Comparison of ENCODE assay signal across 8 mouse cellular contexts in genomic region chr12:33314924-33315643, GRCm38 (mm10).
DNase-seq lines count a peak whose midpoint lies in the region; ATAC-seq and TF ChIP-seq lines count a peak whose summit lies in the region.

No protein-coding gene starts in this region.

- TF ChIP-seq CTCF in layer of hippocampus, adult 2 months (conservative IDR thresholded peaks at IDR 0.05), result no peak
- TF ChIP-seq CTCF in heart, postnatal 0 days (IDR thresholded peaks at IDR 0.05; ENCODE audit: low read depth), result no peak

- no peak for DNase-seq in layer of hippocampus, adult 2 months (ENCODE audit: low spot score in 2 of 2)
- DNase-seq in layer of hippocampus, postnatal 36 days, result no peak
- no peak for DNase-seq in heart, postnatal 0 days (ENCODE audit: low spot score)
- DNase-seq in lung, adult 18-20 months, result peak; percentile 74 to 82
- DNase-seq in spleen, postnatal 4 days (ENCODE audit: low spot score in 2 of 2), result peak; percentile 73 to 87
- DNase-seq in cerebellum, postnatal 4 days (ENCODE audit: low spot score in 2 of 2), result no peak
- no peak for DNase-seq in left cerebral cortex, postnatal 25 days (ENCODE audit: low spot score in 2 of 2)
- no peak for DNase-seq in urinary bladder, postnatal 36 days (ENCODE audit: low spot score in 2 of 2)

- H3K9me3 ChIP-seq in heart, postnatal 0 days (replicated peaks; ENCODE audit: control insufficient read depth, low read length), result no peaks in the 10 kb centered on the region

- ATAC-seq in heart, postnatal 0 days (ENCODE audit: insufficient read depth, low read depth), result no peak

- H3K36me3 ChIP-seq in heart, postnatal 0 days (replicated peaks; ENCODE audit: control insufficient read depth, insufficient read depth, low read length), result no peaks in the 10 kb centered on the region

- H3K27me3 ChIP-seq in heart, postnatal 0 days (ENCODE audit: control insufficient read depth, insufficient read depth, low read length), result no peaks in the 10 kb centered on the region

- H3K4me1 ChIP-seq in heart, postnatal 0 days (ENCODE audit: control insufficient read depth, insufficient read depth), result peaks cover 29% of the 10 kb centered on the region

- 65% methylated on average over 16 of the region's 16 CpGs for WGBS in heart, postnatal 0 days

- H3K4me2 ChIP-seq in heart, postnatal 0 days (ENCODE audit: low read depth, low read length), result peak overlapping the region; percentile 55

- no peak overlapping the region; the same call in 1 of the 2 replicates for H3K9ac ChIP-seq in heart, postnatal 0 days (replicated peaks; ENCODE audit: low read depth, low read length)

- H3K27ac ChIP-seq in layer of hippocampus, adult 2 months, result 0 out of 2 replicates have a peak overlapping the region, but pooled peaks have one; percentile 58
- H3K27ac ChIP-seq in heart, postnatal 0 days (ENCODE audit: low read depth), result peak overlapping the region; percentile 47; the same call in 1 of the 2 replicates

- intact Hi-C loops in left cerebral cortex, postnatal 25 days (cut with DNase I), result no loop called here

- no peak for TF ChIP-seq EP300 in heart, postnatal 0 days (IDR thresholded peaks at IDR 0.05; ENCODE audit: low read depth)

- no peak overlapping the region for H3K4me3 ChIP-seq in layer of hippocampus, adult 2 months
- peak overlapping the region; percentile 33; the same call in 1 of the 2 replicates for H3K4me3 ChIP-seq in heart, postnatal 0 days (ENCODE audit: low read depth, low read length)

Comparison
In these comparisons a context has a peak if more than half of its experiments do, and no peak if none do; other contexts are left out.
1. DNase-seq: peak in lung, adult 18-20 months (2 of 2) and spleen, postnatal 4 days (2 of 2); none in layer of hippocampus, adult 2 months (0 of 2), layer of hippocampus, postnatal 36 days (0 of 2), heart, postnatal 0 days (single experiment), cerebellum, postnatal 4 days (0 of 2), left cerebral cortex, postnatal 25 days (0 of 2) and urinary bladder, postnatal 36 days (0 of 2).